Mouse (Mus musculus): ENCODE measurements around the gene Trp53bp2. TPM values are rescaled to one million over a fixed set of nuclear protein-coding genes. Genes with fewer than 3 reads are reported as not detected.

Gene Trp53bp2
- total RNA-seq, 1 experiment from 2014 or later = 30.0 TPM

GRCm38 (mm10) chr1:182505291-182505690 is 96.3 kb downstream of the Trp53bp2 start:
- ATAC-seq (replicated peaks in 1 of 2; ENCODE audit: insufficient read depth in 1 of 2, low FRiP score in 2 of 2, low TSS enrichment in 1 of 2, low read depth in 1 of 2, poor library complexity in 2 of 2, severe bottlenecking in 2 of 2) = no peak

DNA sequence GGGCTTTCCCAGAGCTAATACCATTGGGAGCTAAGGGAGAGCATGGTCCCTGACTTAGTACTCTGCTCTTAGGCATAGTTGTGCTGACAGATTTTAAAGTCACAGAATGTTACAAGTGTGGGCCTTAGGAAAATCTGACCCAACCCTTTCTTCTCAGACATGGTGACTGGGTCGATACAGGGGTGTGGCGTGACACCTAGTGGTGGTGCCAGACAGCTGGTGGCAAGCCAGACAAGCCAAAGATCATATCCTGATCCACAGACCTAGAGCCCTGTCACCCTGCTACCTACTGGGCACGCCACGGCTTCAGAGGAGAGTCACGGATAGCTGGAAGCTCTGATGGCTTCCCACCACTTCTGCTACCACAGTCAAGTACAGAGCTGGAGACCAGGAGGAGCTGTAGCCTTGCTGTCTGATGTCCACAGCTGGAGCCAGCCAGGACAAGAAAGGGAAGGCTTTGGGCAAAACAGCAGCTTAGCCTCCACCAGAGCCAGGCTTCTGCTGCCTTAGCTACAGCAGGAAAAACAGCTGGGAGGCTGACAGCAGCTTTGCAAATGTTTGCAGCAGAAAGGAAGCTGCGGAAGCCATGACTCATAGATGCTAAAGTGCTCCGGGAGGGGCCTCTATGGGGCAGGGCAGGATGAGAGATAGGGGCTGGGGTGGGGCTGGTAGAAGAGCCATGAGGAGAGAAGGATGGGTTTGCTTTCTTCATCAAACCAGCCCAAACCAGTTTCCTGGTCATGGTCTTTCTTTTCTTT is 97.4 kb downstream of the Trp53bp2 start:
- peak; percentile 42 to 44; a peak in 3 of 4 replicates for ATAC-seq (replicated peaks in 1 of 2; ENCODE audit: insufficient read depth in 1 of 2, low FRiP score in 2 of 2, low TSS enrichment in 1 of 2, low read depth in 1 of 2, poor library complexity in 2 of 2, severe bottlenecking in 2 of 2)

GRCm38 (mm10) chr1:182509110-182509797 is 100.3 kb downstream of the Trp53bp2 start:
- ATAC-seq (replicated peaks in 1 of 2; ENCODE audit: insufficient read depth in 1 of 2, low FRiP score in 2 of 2, low TSS enrichment in 1 of 2, low read depth in 1 of 2, poor library complexity in 2 of 2, severe bottlenecking in 2 of 2) = no peak

GRCm38 (mm10) chr1:182511073-182511472 is 102.1 kb downstream of the Trp53bp2 start:
- ATAC-seq (replicated peaks in 1 of 2; ENCODE audit: insufficient read depth in 1 of 2, low FRiP score in 2 of 2, low TSS enrichment in 1 of 2, low read depth in 1 of 2, poor library complexity in 2 of 2, severe bottlenecking in 2 of 2) = no peak

GRCm38 (mm10) chr1:182511778-182512177 is 102.8 kb downstream of the Trp53bp2 start:
- ATAC-seq (replicated peaks in 1 of 2; ENCODE audit: insufficient read depth in 1 of 2, low FRiP score in 2 of 2, low TSS enrichment in 1 of 2, low read depth in 1 of 2, poor library complexity in 2 of 2, severe bottlenecking in 2 of 2) = no peak

Other genes starting within 250 kb of the Trp53bp2 start
- gene Vmn1r1, start 244.7 kb upstream of the Trp53bp2 start, total RNA-seq (2017) = not detected in 2 replicates
- 36.2 and 38.5 TPM in 2 replicates for gene Degs1, start 126.4 kb upstream of the Trp53bp2 start, total RNA-seq (2017)
- gene Fbxo28, start 67.5 kb upstream of the Trp53bp2 start, total RNA-seq (2017) = 20.1 and 20.3 TPM in 2 replicates
- gene Capn2, start 108.4 kb downstream of the Trp53bp2 start, total RNA-seq (2017) = 45.6 and 60.3 TPM in 2 replicates
- not detected in 2 replicates for gene Capn8, start 155.8 kb downstream of the Trp53bp2 start, total RNA-seq (2017)